Comparison of ENCODE assay signal across 8 mouse cellular contexts in genomic region chr5:150839688-150840541, GRCm38 (mm10).
DNase-seq lines count a peak whose midpoint lies in the region; ATAC-seq and TF ChIP-seq lines count a peak whose summit lies in the region.

No protein-coding gene starts in this region.

- TF ChIP-seq POLR2A in limb, embryonic 14.5 days (IDR thresholded peaks at IDR 0.05; ENCODE audit: borderline replicate concordance, extremely low read depth, insufficient read depth, insufficient read length) = no peak

- H3K4me3 ChIP-seq in forebrain, embryonic 16.5 days (replicated peaks; ENCODE audit: low read length) = no peak overlapping the region
- no peak overlapping the region for H3K4me3 ChIP-seq in hindbrain, embryonic 12.5 days
- H3K4me3 ChIP-seq in limb, embryonic 14.5 days (replicated peaks; ENCODE audit: low read length) = no peak overlapping the region
- H3K4me3 ChIP-seq in midbrain, embryonic 14.5 days (replicated peaks; ENCODE audit: low read depth, low read length) = no peak overlapping the region

- H3K9me3 ChIP-seq in forebrain, embryonic 16.5 days (ENCODE audit: control insufficient read depth, low read length) = peaks cover 11% of the 10 kb centered on the region
- peaks cover 16% of the 10 kb centered on the region for H3K9me3 ChIP-seq in hindbrain, embryonic 12.5 days (replicated peaks)
- peaks cover 7% of the 10 kb centered on the region for H3K9me3 ChIP-seq in limb, embryonic 14.5 days (ENCODE audit: control insufficient read depth, low read length)
- H3K9me3 ChIP-seq in midbrain, embryonic 14.5 days (ENCODE audit: control insufficient read depth, low read length) = peaks cover 12% of the 10 kb centered on the region; the same call in 1 of the 2 replicates

- H3K27ac ChIP-seq in forebrain, embryonic 16.5 days (ENCODE audit: low read length) = no peak overlapping the region
- H3K27ac ChIP-seq in hindbrain, embryonic 12.5 days = peak overlapping the region; percentile 41
- peak overlapping the region; percentile 48 for H3K27ac ChIP-seq in limb, embryonic 14.5 days (replicated peaks; ENCODE audit: low read depth, low read length)
- peak overlapping the region; percentile 2; the same call in 1 of the 2 replicates for H3K27ac ChIP-seq in midbrain, embryonic 14.5 days (replicated peaks; ENCODE audit: low read depth, low read length)

- peak; percentile 21 for DNase-seq in adrenal gland, adult 2 months
- DNase-seq in adrenal gland, postnatal 25 days = no peak
- DNase-seq in limb, embryonic 14.5 days (ENCODE audit: low spot score) = peak; percentile 81
- DNase-seq in midbrain, embryonic 14.5 days = peak; percentile 82
- DNase-seq in frontal cortex, postnatal 10 days (ENCODE audit: low spot score in 2 of 2) = no peak
- DNase-seq in right cerebral cortex, adult 18-20 months = no peak

- no peaks in the 10 kb centered on the region for H3K36me3 ChIP-seq in forebrain, embryonic 16.5 days (ENCODE audit: control insufficient read depth, insufficient read depth)
- H3K36me3 ChIP-seq in hindbrain, embryonic 12.5 days = no peaks in the 10 kb centered on the region
- no peaks in the 10 kb centered on the region for H3K36me3 ChIP-seq in limb, embryonic 14.5 days (ENCODE audit: control insufficient read depth, insufficient read depth, low read length)
- no peaks in the 10 kb centered on the region for H3K36me3 ChIP-seq in midbrain, embryonic 14.5 days (ENCODE audit: control insufficient read depth, insufficient read depth, low read length)

- 0 out of 2 replicates have a peak, but pooled peaks cover 2% of the 10 kb centered on the region for H3K4me1 ChIP-seq in forebrain, embryonic 16.5 days (replicated peaks; ENCODE audit: control insufficient read depth, insufficient read depth, low read length)
- peaks cover 14% of the 10 kb centered on the region for H3K4me1 ChIP-seq in hindbrain, embryonic 12.5 days
- H3K4me1 ChIP-seq in limb, embryonic 14.5 days (ENCODE audit: control insufficient read depth, insufficient read depth, low read length) = peaks cover 16% of the 10 kb centered on the region
- H3K4me1 ChIP-seq in midbrain, embryonic 14.5 days (ENCODE audit: control insufficient read depth, insufficient read depth, low read length) = no peaks in the 10 kb centered on the region

- H3K9ac ChIP-seq in forebrain, embryonic 16.5 days (replicated peaks; ENCODE audit: low read depth, low read length) = no peak overlapping the region
- no peak overlapping the region for H3K9ac ChIP-seq in hindbrain, embryonic 12.5 days
- no peak overlapping the region; the same call in 1 of the 2 replicates for H3K9ac ChIP-seq in limb, embryonic 14.5 days (ENCODE audit: low read depth, low read length, severe bottlenecking)
- no peak overlapping the region for H3K9ac ChIP-seq in midbrain, embryonic 14.5 days (replicated peaks; ENCODE audit: low read length)

- H3K4me2 ChIP-seq in forebrain, embryonic 16.5 days (ENCODE audit: low read length) = no peak overlapping the region
- no peak overlapping the region for H3K4me2 ChIP-seq in hindbrain, embryonic 12.5 days (replicated peaks)
- peak overlapping the region; percentile 37 for H3K4me2 ChIP-seq in limb, embryonic 14.5 days (replicated peaks; ENCODE audit: low read depth, low read length, severe bottlenecking)
- H3K4me2 ChIP-seq in midbrain, embryonic 14.5 days (ENCODE audit: low read length) = no peak overlapping the region

- peak; percentile 70 for ATAC-seq in forebrain, embryonic 16.5 days
- ATAC-seq in hindbrain, embryonic 12.5 days (ENCODE audit: low FRiP score) = peak; percentile 92
- peak; percentile 84 for ATAC-seq in limb, embryonic 14.5 days (ENCODE audit: low FRiP score, low read depth)
- ATAC-seq in midbrain, embryonic 14.5 days (ENCODE audit: low FRiP score, low TSS enrichment) = peak; percentile 87

- 46% methylated on average over 11 of the region's 11 CpGs for WGBS in forebrain, embryonic 16.5 days
- 49% methylated on average over 11 of the region's 11 CpGs for WGBS in hindbrain, embryonic 12.5 days
- WGBS in limb, embryonic 14.5 days = 21% methylated on average over 11 of the region's 11 CpGs
- 39% methylated on average over 11 of the region's 11 CpGs for WGBS in midbrain, embryonic 14.5 days

- H3K27me3 ChIP-seq in forebrain, embryonic 16.5 days (replicated peaks; ENCODE audit: control insufficient read depth, insufficient read depth, low read length) = no peaks in the 10 kb centered on the region
- no peaks in the 10 kb centered on the region for H3K27me3 ChIP-seq in hindbrain, embryonic 12.5 days
- no peaks in the 10 kb centered on the region for H3K27me3 ChIP-seq in limb, embryonic 14.5 days (ENCODE audit: control insufficient read depth, insufficient read depth, low read length)
- no peaks in the 10 kb centered on the region for H3K27me3 ChIP-seq in midbrain, embryonic 14.5 days (ENCODE audit: control insufficient read depth, insufficient read depth, low read length)

Comparison
In these comparisons a context has a peak if more than half of its experiments do, and no peak if none do; other contexts are left out.
1. DNase-seq: peak in adrenal gland, adult 2 months (single experiment), limb, embryonic 14.5 days (single experiment) and midbrain, embryonic 14.5 days (single experiment); none in adrenal gland, postnatal 25 days (single experiment), frontal cortex, postnatal 10 days (0 of 2) and right cerebral cortex, adult 18-20 months (single experiment).
2. Peak in every context shown above with its lines, with median percentiles within 50 percentile points of each other: ATAC-seq.